In the genomic region with DNA sequence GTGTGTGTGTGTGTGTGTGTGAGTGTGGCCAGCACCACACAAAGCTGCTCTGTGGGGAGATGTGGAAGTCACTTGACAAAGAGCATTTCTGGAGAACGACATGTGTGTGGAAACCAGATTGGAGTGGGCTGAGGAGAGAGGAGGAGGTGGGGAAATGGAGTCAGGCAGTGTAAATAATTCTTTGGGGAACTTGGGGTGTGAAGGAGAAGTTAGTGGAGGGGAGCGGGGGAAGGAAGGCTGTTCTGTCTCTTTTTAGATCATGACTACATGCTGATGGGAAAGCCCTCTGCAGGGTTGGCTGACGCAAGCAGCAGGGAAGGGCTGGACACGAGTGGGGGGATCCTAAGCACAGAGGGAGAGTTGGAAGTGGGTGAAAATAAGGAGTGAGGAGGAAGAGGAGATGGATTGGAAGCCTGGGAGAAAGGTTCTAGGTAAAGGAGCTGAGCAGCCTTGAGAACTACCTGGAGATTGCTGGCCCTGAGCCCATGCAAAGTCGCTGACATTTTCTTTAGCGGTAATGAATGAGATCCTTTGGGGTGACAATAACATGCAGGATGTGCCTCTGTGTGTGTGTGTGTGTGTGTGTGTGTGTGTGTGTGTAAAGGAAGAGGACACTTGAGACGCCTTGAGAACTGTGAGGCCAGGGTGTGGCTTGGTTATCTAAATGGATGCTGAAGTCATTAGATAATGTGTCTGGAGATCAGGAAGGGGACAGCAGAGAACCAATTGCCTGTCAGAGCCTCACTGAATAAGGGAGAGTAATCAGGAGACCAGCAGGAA, we compare ENCODE assay signal across 13 mouse cellular contexts. TPM values are rescaled to one million over a fixed set of nuclear protein-coding genes. Genes with fewer than 3 reads are reported as not detected.
DNase-seq lines count a peak whose midpoint lies in the region; ATAC-seq and TF ChIP-seq lines count a peak whose summit lies in the region.
"Had no signal": no experiment of that assay in that cellular context is flagged by ENCODE, and none has a peak within 500 bp of the region (broad histone marks: within the 10 kb centered on the region; RNA-seq: fewer than 3 reads in every experiment).

No protein-coding gene starts in this region.

- H3K36me3 ChIP-seq in kidney, embryonic 16.5 days (ENCODE audit: insufficient read depth, low read length), result no peaks in the 10 kb centered on the region
- no peaks in the 10 kb centered on the region for H3K36me3 ChIP-seq in stomach, postnatal 0 days (ENCODE audit: control insufficient read depth, insufficient read depth, low read length)
- H3K36me3 ChIP-seq: forebrain, embryonic 15.5 days had no signal

- H3K27ac ChIP-seq in kidney, embryonic 16.5 days (ENCODE audit: low read length), result no peak overlapping the region
- no peak overlapping the region for H3K27ac ChIP-seq in stomach, postnatal 0 days (replicated peaks)
- H3K27ac ChIP-seq: forebrain, embryonic 15.5 days had no signal

- 64% methylated on average over 7 of the region's 7 CpGs for WGBS in kidney, embryonic 16.5 days
- 57% methylated on average over 7 of the region's 7 CpGs for WGBS in stomach, postnatal 0 days

- ATAC-seq in kidney, embryonic 16.5 days (ENCODE audit: low FRiP score, low TSS enrichment), result no peak
- ATAC-seq in megakaryocyte, adult 5-6 weeks (ENCODE audit: poor library complexity, severe bottlenecking), result peak; percentile 15; the same call in 1 of the 2 replicates
- no peak for ATAC-seq in stomach, postnatal 0 days (ENCODE audit: low FRiP score, low TSS enrichment)
- ATAC-seq: forebrain, embryonic 15.5 days had no signal

- no peak overlapping the region for H3K4me2 ChIP-seq in kidney, embryonic 16.5 days (replicated peaks; ENCODE audit: low read depth, low read length)
- no peak overlapping the region for H3K4me2 ChIP-seq in stomach, postnatal 0 days (replicated peaks; ENCODE audit: low read depth)
- H3K4me2 ChIP-seq: forebrain, embryonic 15.5 days had no signal

- no peaks in the 10 kb centered on the region for H3K4me1 ChIP-seq in kidney, embryonic 16.5 days (ENCODE audit: insufficient read depth, low read length)
- H3K4me1 ChIP-seq in stomach, postnatal 0 days (replicated peaks; ENCODE audit: control insufficient read depth, insufficient read depth), result no peaks in the 10 kb centered on the region
- H3K4me1 ChIP-seq: forebrain, embryonic 15.5 days had no signal

- H3K9ac ChIP-seq in kidney, embryonic 16.5 days (replicated peaks; ENCODE audit: low read length), result no peak overlapping the region
- no peak overlapping the region for H3K9ac ChIP-seq in stomach, postnatal 0 days (ENCODE audit: low read length)
- H3K9ac ChIP-seq: forebrain, embryonic 15.5 days had no signal

- no peaks in the 10 kb centered on the region for H3K27me3 ChIP-seq in kidney, embryonic 16.5 days (ENCODE audit: insufficient read depth, low read length)
- H3K27me3 ChIP-seq in stomach, postnatal 0 days (ENCODE audit: control insufficient read depth, insufficient read depth, low read length), result no peaks in the 10 kb centered on the region
- H3K27me3 ChIP-seq: forebrain, embryonic 15.5 days had no signal

- DNase-seq in kidney, adult 11 months, result peak; percentile 19
- peak; percentile 26 for DNase-seq in heart, adult 8-10 months (ENCODE audit: low spot score)
- DNase-seq in layer of hippocampus, adult 8-10 months (ENCODE audit: low spot score in 2 of 2), result peak; percentile 53 to 75
- DNase-seq in ovary, postnatal 36 days (ENCODE audit: low spot score), result no peak
- no peak for DNase-seq in stomach, postnatal 0 days (ENCODE audit: low spot score)
- no peak for DNase-seq in urinary bladder, postnatal 25 days (ENCODE audit: low spot score)

- H3K9me3 ChIP-seq in kidney, embryonic 16.5 days (ENCODE audit: low read length), result no peaks in the 10 kb centered on the region
- H3K9me3 ChIP-seq in stomach, postnatal 0 days (ENCODE audit: control insufficient read depth, low read length), result no peaks in the 10 kb centered on the region
- H3K9me3 ChIP-seq: forebrain, embryonic 15.5 days had no signal

- H3K4me3 ChIP-seq in kidney, embryonic 16.5 days (ENCODE audit: low read length), result no peak overlapping the region
- H3K4me3 ChIP-seq in stomach, postnatal 0 days (ENCODE audit: low read depth, low read length), result no peak overlapping the region
- H3K4me3 ChIP-seq: forebrain, embryonic 15.5 days; myocyte had no signal

- TF ChIP-seq CTCF in stomach, postnatal 0 days (IDR thresholded peaks at IDR 0.05; ENCODE audit: low read depth), result no peak

- TF ChIP-seq EP300 in stomach, postnatal 0 days (optimal IDR thresholded peaks at IDR 0.05), result no peak

RNA-seq across cellular contexts. Expression of a gene that starts 35.7 kb away (rescaled TPM):
- 0.12 and 0.13 TPM in 2 replicates for polyA plus RNA-seq in kidney, embryonic 16.5 days (2015; fragmentation: Nextera tagmentation; extraction: Ambion mirVana)
- total RNA-seq in heart, adult 8-10 months (2022), result not detected
- total RNA-seq in layer of hippocampus, adult 8-10 months (2022), result 1 to 10 TPM in 1 of 4 experiments, under 1 TPM in 3; 0.27 to 1.3 (median 0.91) TPM
- not detected in 2 replicates for total RNA-seq in megakaryocyte, adult 5-6 weeks (2015)
- not detected in 2 replicates for total RNA-seq in megakaryocyte, adult 5-6 weeks (2017)
- not detected in 2 replicates for polyA plus RNA-seq in stomach, postnatal 0 days (2015; fragmentation: Nextera tagmentation; extraction: Ambion mirVana)
- total RNA-seq: adrenal gland, adult 18-20 months had no signal
- polyA plus RNA-seq: limb, embryonic 11.5 days; stomach, embryonic 14.5 days had no signal

Comparison
In these comparisons a context has a peak if more than half of its experiments do, and no peak if none do; other contexts are left out.
1. DNase-seq: peak in kidney, adult 11 months (single experiment), heart, adult 8-10 months (single experiment) and layer of hippocampus, adult 8-10 months (2 of 2); none in ovary, postnatal 36 days (single experiment), stomach, postnatal 0 days (single experiment) and urinary bladder, postnatal 25 days (single experiment).